In genomic region chr1:76200906-76201305, GRCm38 (mm10) we compare ENCODE assay signal across 25 mouse cellular contexts.
DNase-seq lines count a peak whose midpoint lies in the region; ATAC-seq and TF ChIP-seq lines count a peak whose summit lies in the region.
"Had no signal": no experiment of that assay in that cellular context is flagged by ENCODE, and none has a peak within 500 bp of the region (broad histone marks: within the 10 kb centered on the region; RNA-seq: fewer than 3 reads in every experiment).

No protein-coding gene starts in this region.

- ATAC-seq in limb, embryonic 14.5 days (ENCODE audit: low FRiP score, low read depth): peak; percentile 19; the same call in 1 of the 2 replicates
- ATAC-seq: CD4-positive, CD25-positive, alpha-beta regulatory T cell, adult 4 months; forebrain, embryonic 14.5 days; forebrain, embryonic 16.5 days had no signal

- H3K27ac ChIP-seq in limb, embryonic 14.5 days (replicated peaks; ENCODE audit: low read depth, low read length): no peak overlapping the region
- no peak overlapping the region for H3K27ac ChIP-seq in limb, embryonic 10.5 days
- H3K27ac ChIP-seq: embryonic facial prominence, embryonic 12.5 days; embryonic facial prominence, embryonic 15.5 days; forebrain, embryonic 10.5 days; forebrain, embryonic 12.5 days had no signal

- no peaks in the 10 kb centered on the region for H3K9me3 ChIP-seq in limb, embryonic 14.5 days (ENCODE audit: control insufficient read depth, low read length)
- no peaks in the 10 kb centered on the region for H3K9me3 ChIP-seq in limb, embryonic 10.5 days (replicated peaks)
- H3K9me3 ChIP-seq: embryonic facial prominence, embryonic 12.5 days; embryonic facial prominence, embryonic 15.5 days; forebrain, embryonic 10.5 days; forebrain, embryonic 12.5 days had no signal

- no peak overlapping the region for H3K4me2 ChIP-seq in limb, embryonic 14.5 days (replicated peaks; ENCODE audit: low read depth, low read length, severe bottlenecking)
- H3K4me2 ChIP-seq: embryonic facial prominence, embryonic 12.5 days; embryonic facial prominence, embryonic 15.5 days; forebrain, embryonic 12.5 days had no signal

- 30% methylated on average over 3 of the region's 3 CpGs for WGBS in limb, embryonic 14.5 days
- WGBS in limb, embryonic 10.5 days: 66% methylated on average over 3 of the region's 3 CpGs

- peaks cover 3% of the 10 kb centered on the region; the same call in 1 of the 2 replicates for H3K27me3 ChIP-seq in limb, embryonic 14.5 days (ENCODE audit: control insufficient read depth, insufficient read depth, low read length)
- no peaks in the 10 kb centered on the region for H3K27me3 ChIP-seq in limb, embryonic 10.5 days (ENCODE audit: low read depth, poor library complexity, severe bottlenecking)
- H3K27me3 ChIP-seq: CH12.LX; embryonic facial prominence, embryonic 12.5 days; embryonic facial prominence, embryonic 15.5 days; forebrain, embryonic 12.5 days had no signal

- H3K9ac ChIP-seq in limb, embryonic 14.5 days (ENCODE audit: low read depth, low read length, severe bottlenecking): no peak overlapping the region
- H3K9ac ChIP-seq: embryonic facial prominence, embryonic 12.5 days; embryonic facial prominence, embryonic 15.5 days; forebrain, embryonic 12.5 days had no signal

- TF ChIP-seq POLR2A in limb, embryonic 14.5 days (IDR thresholded peaks at IDR 0.05; ENCODE audit: borderline replicate concordance, extremely low read depth, insufficient read depth, insufficient read length): no peak

- H3K36me3 ChIP-seq in limb, embryonic 14.5 days (ENCODE audit: control insufficient read depth, insufficient read depth, low read length): no peaks in the 10 kb centered on the region
- H3K36me3 ChIP-seq in limb, embryonic 10.5 days: no peaks in the 10 kb centered on the region
- H3K36me3 ChIP-seq: embryonic facial prominence, embryonic 12.5 days; embryonic facial prominence, embryonic 15.5 days; forebrain, embryonic 10.5 days; forebrain, embryonic 12.5 days; G1E had no signal

- H3K4me3 ChIP-seq in limb, embryonic 14.5 days (replicated peaks; ENCODE audit: low read length): no peak overlapping the region
- H3K4me3 ChIP-seq in limb, embryonic 10.5 days: no peak overlapping the region
- H3K4me3 ChIP-seq: embryonic facial prominence, embryonic 12.5 days; embryonic facial prominence, embryonic 15.5 days; erythroblast, embryonic 14.5 days; forebrain, embryonic 10.5 days; forebrain, embryonic 12.5 days had no signal

- H3K4me1 ChIP-seq in limb, embryonic 14.5 days (ENCODE audit: control insufficient read depth, insufficient read depth, low read length): peaks cover 5% of the 10 kb centered on the region; the same call in 1 of the 2 replicates
- peaks cover 6% of the 10 kb centered on the region for H3K4me1 ChIP-seq in limb, embryonic 10.5 days
- H3K4me1 ChIP-seq: embryonic facial prominence, embryonic 12.5 days; embryonic facial prominence, embryonic 15.5 days; forebrain, embryonic 10.5 days; forebrain, embryonic 12.5 days had no signal

- peak; percentile 83 for DNase-seq in limb, embryonic 14.5 days (ENCODE audit: low spot score)
- DNase-seq in limb, embryonic 10.5 days (ENCODE audit: low spot score): no peak
- DNase-seq in 3T3-L1 (ENCODE audit: low read depth, low spot score) (peak; percentile 20), NIH3T3 (ENCODE audit: low read depth) (peak; percentile 33)
- peak; percentile 12 for DNase-seq in mesoderm, embryonic 11.5 days (ENCODE audit: low read depth, low spot score)
- DNase-seq in adrenal gland, postnatal 36 days: no peak
- no peak for DNase-seq in kidney, postnatal 14 days
- DNase-seq: adrenal gland, adult 8-10 months; adrenal gland, postnatal 14 days; B cell, adult 2 months; cerebellum, adult 11 months; cerebellum, adult 18-20 months; cerebellum, adult 8-10 months; cerebellum, postnatal 10 days; cerebellum, postnatal 25 days had no signal

Comparison
In these comparisons a context has a peak if more than half of its experiments do, and no peak if none do; other contexts are left out.
1. DNase-seq: peak in limb, embryonic 14.5 days (single experiment), 3T3-L1 (single experiment), NIH3T3 (single experiment) and mesoderm, embryonic 11.5 days (single experiment); none in limb, embryonic 10.5 days (single experiment), adrenal gland, postnatal 36 days (0 of 2) and kidney, postnatal 14 days (single experiment).